Mouse (Mus musculus): ENCODE results near the gene Spata1.

DNA sequence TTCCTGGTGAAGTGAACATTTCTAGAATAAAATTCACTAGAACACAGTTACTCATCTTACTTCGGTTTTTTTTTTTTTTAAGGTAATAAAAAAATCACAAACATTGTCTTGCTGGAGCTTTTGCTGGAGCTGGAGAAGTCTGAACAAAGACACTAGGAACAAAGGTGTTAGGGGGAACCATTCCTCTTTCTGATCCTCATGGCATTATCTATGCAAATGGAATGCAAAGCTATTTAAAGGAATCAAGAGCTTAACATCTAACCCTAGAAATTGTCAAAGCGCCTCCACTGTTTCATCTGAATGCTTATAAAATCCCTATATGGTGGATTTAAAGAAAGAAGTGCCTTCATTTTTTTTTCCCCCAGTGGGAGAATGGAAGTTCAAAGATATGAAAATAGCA is 28.8 kb upstream of the Spata1 start:
- TF ChIP-seq GATA1 (IDR thresholded peaks at IDR 0.05; ENCODE audit: borderline replicate concordance, low read length), result no peak
- TF ChIP-seq FLI1 (IDR thresholded peaks at IDR 0.05; ENCODE audit: low read length), result no peak
